Mouse (Mus musculus): ENCODE measurements around the gene Bcl11a. TPM values are rescaled to one million over a fixed set of nuclear protein-coding genes. Genes with fewer than 3 reads are reported as not detected.

Bcl11a gene
- polyA plus RNA-seq, 1 experiment = not detected

DNA sequence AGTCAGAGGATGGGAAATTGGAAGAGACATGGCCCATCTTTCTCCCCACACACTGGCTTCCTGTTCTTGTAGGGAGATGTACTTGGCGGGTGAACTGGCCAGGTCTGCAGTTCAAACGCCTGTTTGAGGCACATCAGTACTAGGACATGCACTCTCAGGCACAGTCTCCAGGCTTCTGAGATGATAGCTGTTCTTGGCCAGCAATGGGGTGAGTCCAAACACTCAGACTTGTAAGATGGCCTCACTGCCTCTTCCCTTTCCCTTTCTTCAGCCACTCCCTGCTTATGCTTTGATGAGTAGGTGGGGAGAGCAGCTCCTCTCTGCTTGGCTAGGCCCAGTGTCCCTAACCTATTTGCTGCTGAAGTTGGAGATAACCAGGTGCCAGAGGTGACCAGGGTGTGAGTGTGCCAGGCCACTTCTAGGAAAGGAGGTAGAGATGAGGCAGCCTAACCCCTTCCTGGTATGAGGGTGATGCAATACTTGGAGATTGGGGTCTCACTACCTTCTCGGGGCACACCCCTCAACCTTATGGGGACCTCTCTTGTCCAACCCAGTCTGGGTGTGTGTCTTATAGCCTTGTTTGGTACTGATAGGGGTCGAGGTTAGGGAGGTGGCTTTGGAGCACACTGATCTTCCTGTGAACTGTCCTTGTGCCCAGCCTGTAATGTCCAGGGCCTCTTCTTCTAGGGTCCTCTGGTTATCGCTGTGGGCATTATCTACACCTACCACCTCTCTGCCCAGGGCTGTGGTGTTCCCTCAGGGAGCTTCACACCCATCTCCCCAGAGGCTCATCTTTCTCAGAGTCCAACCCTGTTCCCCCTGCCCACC, 51.7 kb downstream of the Bcl11a start:
- Histone ChIP-seq H3K4me3 (no peak overlapping the region), H3K27me3 (ENCODE audit: control insufficient read depth, insufficient read depth, insufficient read length) (no peaks in the 10 kb centered on the region), H3K4me2 (ENCODE audit: low read depth) (no peak overlapping the region), H3K36me3 (ENCODE audit: control insufficient read depth, insufficient read depth) (no peaks in the 10 kb centered on the region), H3ac (ENCODE audit: control insufficient read depth, insufficient read length) (no peak overlapping the region), H3K79me2 (ENCODE audit: control insufficient read depth, insufficient read depth) (no peaks in the 10 kb centered on the region)
- no peak for TF ChIP-seq USF1 (IDR thresholded peaks at IDR 0.05; ENCODE audit: low read depth)
- no peak for TF ChIP-seq MYOG (IDR thresholded peaks at IDR 0.05; ENCODE audit: control insufficient read depth in 1 of 3, insufficient read depth in 1 of 3, insufficient read length in 2 of 3, low read depth in 2 of 3)
- TF ChIP-seq SRF (IDR thresholded peaks at IDR 0.05; ENCODE audit: control insufficient read depth, insufficient read length, low read depth) = no peak
- no peak for TF ChIP-seq MAX (IDR thresholded peaks at IDR 0.05; ENCODE audit: low read depth)
- TF ChIP-seq CEBPB (IDR thresholded peaks at IDR 0.05; ENCODE audit: insufficient read depth, poor library complexity, severe bottlenecking) = no peak
- no peak for TF ChIP-seq REST (IDR thresholded peaks at IDR 0.05; ENCODE audit: insufficient read depth, insufficient read length)
- no peak for TF ChIP-seq POLR2A (IDR thresholded peaks at IDR 0.05; ENCODE audit: insufficient read length, low read depth)
- TF ChIP-seq MYOD1 (IDR thresholded peaks at IDR 0.05; ENCODE audit: control insufficient read depth in 1 of 3, insufficient read length in 2 of 3, low read depth in 2 of 3) = no peak
- no peak for TF ChIP-seq TCF3 (IDR thresholded peaks at IDR 0.05; ENCODE audit: insufficient read length, low read depth)
- TF ChIP-seq TCF12 (IDR thresholded peaks at IDR 0.05; ENCODE audit: insufficient read depth, poor library complexity, severe bottlenecking) = no peak
- TF ChIP-seq E2F4 (IDR thresholded peaks at IDR 0.05; ENCODE audit: insufficient read depth) = no peak
- TF ChIP-seq POLR2AphosphoS2 (IDR thresholded peaks at IDR 0.05; ENCODE audit: insufficient read length, low read depth) = no peak

DNA sequence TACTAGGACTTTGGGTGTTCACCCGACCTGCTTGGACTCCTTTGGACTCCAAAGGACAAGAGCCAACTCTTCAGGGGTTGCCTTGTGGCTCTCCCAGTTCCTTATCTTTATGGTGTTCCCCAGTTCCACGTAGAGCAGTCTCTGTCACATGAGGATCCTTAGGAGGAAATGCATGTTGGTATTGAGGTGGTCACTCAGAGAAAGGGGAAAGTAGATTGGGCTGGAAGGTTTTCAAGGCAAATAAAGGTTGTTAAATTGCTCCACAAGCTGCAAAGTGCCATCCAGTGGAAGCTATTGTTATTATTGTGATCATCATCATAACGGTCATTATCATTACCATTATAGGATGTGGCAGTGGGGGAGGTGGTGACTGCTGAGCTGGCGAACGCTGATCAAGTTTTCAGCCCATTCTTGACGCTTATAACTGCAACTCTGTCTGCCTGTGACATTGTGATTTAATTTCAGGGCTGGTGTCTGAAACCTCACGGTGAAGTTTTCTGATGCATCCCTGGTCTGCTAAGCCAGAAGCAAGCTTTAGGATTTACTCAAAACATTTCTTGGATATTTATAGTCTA, 52.4 kb downstream of the Bcl11a start:
- Histone ChIP-seq H3K36me3 (ENCODE audit: control insufficient read depth, insufficient read depth) (no peaks in the 10 kb centered on the region), H3K4me2 (ENCODE audit: low read depth) (no peak overlapping the region), H3K4me3 (no peak overlapping the region), H3ac (ENCODE audit: control insufficient read depth, insufficient read length) (no peak overlapping the region), H3K79me2 (ENCODE audit: control insufficient read depth, insufficient read depth) (no peaks in the 10 kb centered on the region), H3K27me3 (ENCODE audit: control insufficient read depth, insufficient read depth, insufficient read length) (no peaks in the 10 kb centered on the region)
- TF ChIP-seq SRF (IDR thresholded peaks at IDR 0.05; ENCODE audit: control insufficient read depth, insufficient read length, low read depth) = no peak
- TF ChIP-seq REST (IDR thresholded peaks at IDR 0.05; ENCODE audit: insufficient read depth, insufficient read length) = no peak
- no peak for TF ChIP-seq MYOD1 (IDR thresholded peaks at IDR 0.05; ENCODE audit: control insufficient read depth in 1 of 3, insufficient read length in 2 of 3, low read depth in 2 of 3)
- no peak for TF ChIP-seq USF1 (IDR thresholded peaks at IDR 0.05; ENCODE audit: low read depth)

- Histone ChIP-seq H3K4me3 (no peak overlapping the region), H3ac (ENCODE audit: control insufficient read depth, insufficient read length) (no peak overlapping the region), H3K36me3 (ENCODE audit: control insufficient read depth, insufficient read depth) (no peaks in the 10 kb centered on the region), H3K79me2 (ENCODE audit: control insufficient read depth, insufficient read depth) (no peaks in the 10 kb centered on the region), H3K4me2 (ENCODE audit: low read depth) (no peak overlapping the region), H3K27me3 (ENCODE audit: control insufficient read depth, insufficient read depth, insufficient read length) (no peaks in the 10 kb centered on the region)
- TF ChIP-seq REST (IDR thresholded peaks at IDR 0.05; ENCODE audit: insufficient read depth, insufficient read length) (no peak), MAX (IDR thresholded peaks at IDR 0.05; ENCODE audit: low read depth) (no peak), E2F4 (IDR thresholded peaks at IDR 0.05; ENCODE audit: insufficient read depth) (no peak), USF1 (IDR thresholded peaks at IDR 0.05; ENCODE audit: low read depth) (no peak), POLR2AphosphoS2 (IDR thresholded peaks at IDR 0.05; ENCODE audit: insufficient read length, low read depth) (no peak), SRF (IDR thresholded peaks at IDR 0.05; ENCODE audit: control insufficient read depth, insufficient read length, low read depth) (no peak), CEBPB (IDR thresholded peaks at IDR 0.05; ENCODE audit: insufficient read depth, poor library complexity, severe bottlenecking) (no peak), MYOG (IDR thresholded peaks at IDR 0.05; ENCODE audit: control insufficient read depth in 1 of 3, insufficient read depth in 1 of 3, insufficient read length in 2 of 3, low read depth in 2 of 3) (no peak), POLR2A (IDR thresholded peaks at IDR 0.05; ENCODE audit: insufficient read length, low read depth) (no peak), MYOD1 (IDR thresholded peaks at IDR 0.05; ENCODE audit: control insufficient read depth in 1 of 3, insufficient read length in 2 of 3, low read depth in 2 of 3) (no peak), TCF3 (IDR thresholded peaks at IDR 0.05; ENCODE audit: insufficient read length, low read depth) (no peak)
Observed at GRCm38 (mm10) chr11:24131818-24132217, 54.0 kb downstream of the Bcl11a start.

- Histone ChIP-seq H3ac (ENCODE audit: control insufficient read depth, insufficient read length) (no peak overlapping the region), H3K79me2 (ENCODE audit: control insufficient read depth, insufficient read depth) (no peaks in the 10 kb centered on the region), H3K4me3 (no peak overlapping the region), H3K4me2 (ENCODE audit: low read depth) (no peak overlapping the region), H3K36me3 (ENCODE audit: control insufficient read depth, insufficient read depth) (no peaks in the 10 kb centered on the region), H3K27me3 (ENCODE audit: control insufficient read depth, insufficient read depth, insufficient read length) (no peaks in the 10 kb centered on the region)
- TF ChIP-seq MAX (IDR thresholded peaks at IDR 0.05; ENCODE audit: low read depth) (no peak), MYOD1 (IDR thresholded peaks at IDR 0.05; ENCODE audit: control insufficient read depth in 1 of 3, insufficient read length in 2 of 3, low read depth in 2 of 3) (no peak), CEBPB (IDR thresholded peaks at IDR 0.05; ENCODE audit: insufficient read depth, poor library complexity, severe bottlenecking) (no peak), TCF12 (IDR thresholded peaks at IDR 0.05; ENCODE audit: insufficient read depth, poor library complexity, severe bottlenecking) (no peak), MYOG (IDR thresholded peaks at IDR 0.05; ENCODE audit: control insufficient read depth in 1 of 3, insufficient read depth in 1 of 3, insufficient read length in 2 of 3, low read depth in 2 of 3) (no peak), POLR2A (IDR thresholded peaks at IDR 0.05; ENCODE audit: insufficient read length, low read depth) (no peak), E2F4 (IDR thresholded peaks at IDR 0.05; ENCODE audit: insufficient read depth) (no peak), USF1 (IDR thresholded peaks at IDR 0.05; ENCODE audit: low read depth) (no peak), POLR2AphosphoS2 (IDR thresholded peaks at IDR 0.05; ENCODE audit: insufficient read length, low read depth) (no peak), TCF3 (IDR thresholded peaks at IDR 0.05; ENCODE audit: insufficient read length, low read depth) (no peak), REST (IDR thresholded peaks at IDR 0.05; ENCODE audit: insufficient read depth, insufficient read length) (no peak), SRF (IDR thresholded peaks at IDR 0.05; ENCODE audit: control insufficient read depth, insufficient read length, low read depth) (no peak)
Observed at GRCm38 (mm10) chr11:24132358-24132757, 54.5 kb downstream of the Bcl11a start.
